Comparison of ENCODE assay signal across 18 mouse cellular contexts in the genomic region with DNA sequence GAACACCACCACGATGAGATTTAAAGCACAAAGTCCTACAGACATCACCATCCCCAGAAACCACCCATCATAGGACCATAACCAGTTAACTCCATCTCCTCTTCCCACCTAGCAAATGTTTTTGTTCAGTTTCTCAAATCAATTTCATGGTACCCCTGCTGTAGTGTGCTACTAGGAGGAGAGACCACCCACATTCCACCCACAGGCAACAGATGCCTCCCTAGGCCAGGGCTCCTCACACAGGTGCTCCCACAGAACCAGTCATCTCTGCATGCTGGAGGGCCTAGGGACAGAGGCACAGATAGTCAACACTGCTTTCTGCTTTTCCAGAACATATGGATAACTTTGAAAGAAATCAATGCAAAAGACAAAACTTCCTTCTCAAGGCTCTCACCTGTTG. TPM values are rescaled to one million over a fixed set of nuclear protein-coding genes. Genes with fewer than 3 reads are reported as not detected.
"Had no signal": no experiment of that assay in that cellular context is flagged by ENCODE, and none has a peak within 500 bp of the region (broad histone marks: within the 10 kb centered on the region; RNA-seq: fewer than 3 reads in every experiment).

No protein-coding gene starts in this region.

- DNase-seq: lung, adult 18-20 months; lung, embryonic 14.5 days; lung, postnatal 10 days; lung, postnatal 4 days; midbrain, embryonic 14.5 days; right cerebral cortex, postnatal 14 days; thymus, adult 2 months; thymus, postnatal 25 days; thymus, postnatal 4 days had no signal

- H3K9ac ChIP-seq: lung, embryonic 14.5 days; midbrain, embryonic 12.5 days; neural tube, embryonic 12.5 days; stomach, embryonic 15.5 days had no signal

- H3K27me3 ChIP-seq: midbrain, embryonic 12.5 days; neural tube, embryonic 12.5 days; stomach, embryonic 15.5 days had no signal

- ATAC-seq: midbrain, embryonic 16.5 days had no signal

- H3K27ac ChIP-seq: midbrain, embryonic 10.5 days; midbrain, embryonic 12.5 days; neural tube, embryonic 12.5 days; stomach, embryonic 15.5 days; stomach, postnatal 0 days had no signal

- H3K4me3 ChIP-seq: midbrain, embryonic 10.5 days; midbrain, embryonic 12.5 days; myocyte; neural tube, embryonic 12.5 days; stomach, embryonic 15.5 days had no signal

- H3K36me3 ChIP-seq: midbrain, embryonic 10.5 days; midbrain, embryonic 12.5 days; neural tube, embryonic 12.5 days; stomach, embryonic 15.5 days had no signal

- H3K4me2 ChIP-seq: lung, embryonic 14.5 days; midbrain, embryonic 12.5 days; neural tube, embryonic 12.5 days; stomach, embryonic 15.5 days had no signal

- H3K4me1 ChIP-seq: midbrain, embryonic 10.5 days; midbrain, embryonic 12.5 days; neural tube, embryonic 12.5 days had no signal

- H3K9me3 ChIP-seq: midbrain, embryonic 10.5 days; midbrain, embryonic 12.5 days; neural tube, embryonic 12.5 days; stomach, embryonic 15.5 days had no signal

RNA-seq across cellular contexts. Expression of gene Ryr2, which starts 50.8 kb away (rescaled TPM):
- total RNA-seq: megakaryocyte, adult 5-6 weeks; megakaryocyte-erythroid progenitor cell, adult 5-6 weeks had no signal
- polyA plus RNA-seq: myocyte had no signal
